Mouse (Mus musculus) B cell, adult 62 days (primary cell): ENCODE results near the gene Zfp341. TPM values are rescaled to one million over a fixed set of nuclear protein-coding genes. Genes with fewer than 3 reads are reported as not detected.

ENCODE experiments used
- total RNA-seq: library from RNA; stranded (reverse); gene quantifications from 4 replicates; pipeline ENCODE4 v1.2.4, GENCODE M21; 2023

Zfp341 gene
- 6.4 to 8.7 TPM (median 7.2 TPM) in 4 replicates for total RNA-seq

DNA sequence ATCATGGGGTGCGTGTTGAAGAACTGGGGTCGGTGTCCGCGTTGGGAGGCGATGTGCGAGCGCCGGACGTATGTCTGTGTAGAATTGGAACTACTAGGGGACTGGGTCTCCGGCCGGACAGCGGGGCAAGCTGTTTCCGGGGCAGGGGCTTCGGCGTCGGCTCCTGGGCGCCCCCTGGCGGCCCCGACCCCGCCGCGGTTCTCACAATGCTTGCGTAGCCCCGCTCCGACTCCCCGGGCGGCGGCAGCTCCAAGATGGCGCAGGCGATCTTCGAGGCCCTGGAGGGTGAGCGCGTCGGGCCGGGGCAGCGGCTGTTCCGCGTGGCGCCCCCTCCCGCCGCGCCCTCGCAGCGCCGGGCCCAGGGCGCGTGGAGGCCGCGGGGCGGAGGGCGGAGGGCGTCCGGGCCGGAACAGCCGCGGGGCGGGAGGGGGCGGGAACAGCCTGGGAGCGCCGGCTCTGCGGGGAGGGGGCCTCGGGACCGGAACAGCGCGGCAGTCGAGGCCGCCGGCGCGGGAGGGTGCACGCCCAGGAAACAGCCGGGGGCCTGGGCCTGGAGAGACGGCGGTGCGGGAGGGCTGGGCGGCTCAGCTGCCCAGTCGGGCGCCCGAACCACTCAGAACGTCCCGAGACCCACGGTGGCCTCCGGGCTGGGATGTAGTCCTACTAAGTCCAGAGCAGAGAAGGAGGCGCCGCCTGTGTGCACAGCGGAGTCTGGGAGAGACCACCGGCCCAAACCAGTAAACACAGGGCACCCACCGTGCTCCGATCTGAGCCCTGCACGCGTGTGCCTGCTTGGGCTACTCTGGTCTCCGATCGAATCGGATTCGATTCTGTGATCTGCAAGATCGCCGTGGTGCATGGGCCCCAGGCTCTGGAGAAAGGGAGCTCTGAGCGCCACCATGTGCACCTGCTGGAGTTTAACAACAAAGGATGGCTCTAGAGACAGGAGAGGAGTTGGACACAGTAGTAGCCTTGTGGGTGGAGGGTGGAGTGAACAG lies at the start of gene Zfp341, which contains the start of gene 4930519P11Rik:
Zfp341 (plus strand) TSS at position 180 of the 998 bp plus-strand sequence.
4930519P11Rik (minus strand) TSS at position 320 of the 998 bp plus-strand sequence.

GRCm38 (mm10) chr2:154569836-154570286 lies 43.2 kb upstream of the Zfp341 start, which contains the start of gene E2f1:
Gene E2f1, minus strand, starts transcription at chr2:154569892.

GRCm38 (mm10) chr2:154603638-154604153 lies 9.4 kb upstream of the Zfp341 start, which contains the start of gene Pxmp4:
Gene Pxmp4, minus strand, starts transcription at chr2:154603708.

DNA sequence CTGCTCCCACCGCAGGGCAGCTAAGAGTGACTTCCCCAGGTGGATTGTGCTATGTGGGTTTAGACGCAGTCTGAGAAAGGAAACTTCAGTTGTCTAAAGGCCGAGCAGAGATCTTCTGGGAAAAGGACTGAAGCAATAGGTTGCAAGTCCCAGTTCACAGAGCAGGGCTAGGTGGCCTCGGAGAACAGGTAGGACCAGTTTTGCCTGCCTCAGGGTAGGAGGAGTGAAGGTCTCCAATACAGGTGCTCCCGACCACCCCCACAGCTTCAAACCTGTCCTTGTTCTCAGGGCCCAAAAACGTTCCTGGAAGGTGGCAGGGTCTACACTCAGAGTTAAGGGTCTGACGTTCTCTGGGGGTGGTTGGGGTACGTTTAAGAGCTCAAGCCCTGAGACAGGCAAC lies 38.3 kb downstream of the Zfp341 start, which contains the start of gene Chmp4b:
Chmp4b (plus strand) TSS at position 343 of the 400 bp plus-strand sequence.

Other genes with a start within 250 kb of the Zfp341 start
- 8.5 to 14.2 TPM (median 12.6 TPM) in 4 replicates for gene Cdk5rap1, start 240.3 kb upstream of the Zfp341 start, total RNA-seq
- gene Snta1, start 205.2 kb upstream of the Zfp341 start, total RNA-seq = 0.46 to 0.52 TPM (median 0.50 TPM) in 3 of 4 replicates, not detected in the other
- gene Cbfa2t2, start 176.8 kb upstream of the Zfp341 start, total RNA-seq = 33.9 to 49.6 TPM (median 43.9 TPM) in 4 replicates
- gene 1700003F12Rik, start 66.2 kb upstream of the Zfp341 start, total RNA-seq = 0.94 to 2.5 TPM (median 1.7 TPM) in 4 replicates
- gene Actl10, start 61.5 kb upstream of the Zfp341 start, total RNA-seq = 0.39 to 1.7 TPM (median 0.84 TPM) in 4 replicates
- gene Necab3, start 54.4 kb upstream of the Zfp341 start, total RNA-seq = 0.72 to 1.5 TPM (median 1.3 TPM) in 3 of 4 replicates, not detected in the other
- 3.8 to 5.3 TPM (median 4.9 TPM) in 4 replicates for gene E2f1, start 43.4 kb upstream of the Zfp341 start, total RNA-seq
- 7.4 to 10.4 TPM (median 8.4 TPM) in 4 replicates for gene Pxmp4, start 9.6 kb upstream of the Zfp341 start, total RNA-seq
- gene 4930519P11Rik, start 140 bp downstream of the Zfp341 start, total RNA-seq = 1.3 TPM in 1 of 4 replicates, not detected in the others
- gene Chmp4b, start 38.4 kb downstream of the Zfp341 start, total RNA-seq = 109 to 130 TPM (median 117 TPM) in 4 replicates
- gene Gm14214, start 156.7 kb downstream of the Zfp341 start, total RNA-seq = not detected in 4 replicates
- 154 to 169 TPM (median 162 TPM) in 4 replicates for gene Raly, start 177.8 kb downstream of the Zfp341 start, total RNA-seq
- gene a, start 178.1 kb downstream of the Zfp341 start, total RNA-seq = not detected in 4 replicates